Mouse (Mus musculus) ovary, postnatal 10 days (tissue): ENCODE data around the gene Gm16181.

Source experiments
- DNase-seq: peaks from one replicate; pipeline ENCODE4 v3.0.0; 2022; ENCODE audit warnings: low spot score

Gene Gm16181

DNA sequence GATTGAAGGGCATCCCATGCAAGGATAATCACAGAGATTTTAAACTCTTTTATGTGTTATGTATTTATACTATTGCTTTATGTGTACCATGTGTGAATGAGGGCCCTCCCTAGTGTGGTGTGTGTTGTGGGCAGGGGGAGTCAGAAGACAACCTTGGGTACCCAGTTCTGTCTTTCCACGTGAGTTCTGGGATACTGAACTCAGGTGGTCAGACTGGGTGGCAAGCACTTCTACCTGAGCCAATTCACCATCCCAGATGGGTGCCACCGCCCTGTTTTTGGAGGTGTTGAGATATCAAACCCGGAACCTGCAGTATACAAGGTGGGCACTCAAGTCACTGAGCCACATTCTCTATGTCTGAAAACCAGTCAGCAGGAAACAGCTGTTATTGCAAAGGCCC, 51.6 kb downstream of the Gm16181 start:
- no peak for DNase-seq
